Mouse (Mus musculus) A20 (cell line): ENCODE measurements around the gene Sgms1.
A peak's percentile ranks its signal among the peaks of the same experiment; 100 is the strongest.

Experiments
- DNase-seq: peaks from one replicate; pipeline ENCODE4 v3.0.0-alpha.2; 2011; ENCODE audit warnings: low read depth, low spot score

Gene Sgms1

DNA sequence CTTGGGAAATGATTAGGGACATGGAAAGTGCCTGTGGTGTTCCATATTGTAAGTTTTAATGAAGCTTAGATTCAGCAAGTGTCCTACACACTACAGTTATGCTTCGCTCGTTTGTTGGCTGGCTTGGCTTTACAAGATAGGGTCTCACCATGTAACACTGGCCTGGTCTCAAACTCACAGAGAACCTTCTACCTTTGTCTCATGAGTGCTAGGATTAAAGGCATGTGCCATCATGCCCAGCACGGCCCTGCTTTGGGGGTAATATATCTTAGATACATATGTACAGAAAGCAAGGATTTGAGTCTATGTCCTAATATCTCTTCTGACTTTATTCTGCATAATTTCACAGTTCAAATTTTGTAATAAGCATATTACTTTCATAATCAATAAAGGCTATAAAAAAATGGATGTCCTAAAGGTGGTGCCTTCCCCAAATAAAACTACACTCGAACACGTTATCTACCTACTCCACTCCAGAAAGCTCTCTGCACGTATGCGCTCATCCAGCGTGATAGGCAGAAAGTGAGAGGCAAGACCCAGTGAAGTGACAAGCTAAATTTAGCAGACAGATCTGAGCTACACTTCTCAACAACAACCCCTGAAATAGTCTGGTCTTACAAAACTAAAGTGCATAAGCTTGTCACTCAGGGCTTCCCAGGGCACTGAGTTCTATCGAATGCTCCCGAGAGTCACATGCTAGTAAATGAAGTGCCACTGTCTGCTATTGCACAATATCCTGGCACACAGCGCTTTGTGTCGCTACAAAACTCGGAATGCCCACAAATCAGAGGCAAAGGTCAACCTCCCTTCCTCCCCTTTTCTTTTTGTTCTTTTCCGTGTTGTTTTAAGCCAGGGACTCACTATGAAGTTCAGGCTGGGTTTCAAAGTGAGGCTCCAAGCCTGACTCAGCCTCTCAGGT, 208.5 kb downstream of the Sgms1 start:
- peak; percentile 52 for DNase-seq

DNA sequence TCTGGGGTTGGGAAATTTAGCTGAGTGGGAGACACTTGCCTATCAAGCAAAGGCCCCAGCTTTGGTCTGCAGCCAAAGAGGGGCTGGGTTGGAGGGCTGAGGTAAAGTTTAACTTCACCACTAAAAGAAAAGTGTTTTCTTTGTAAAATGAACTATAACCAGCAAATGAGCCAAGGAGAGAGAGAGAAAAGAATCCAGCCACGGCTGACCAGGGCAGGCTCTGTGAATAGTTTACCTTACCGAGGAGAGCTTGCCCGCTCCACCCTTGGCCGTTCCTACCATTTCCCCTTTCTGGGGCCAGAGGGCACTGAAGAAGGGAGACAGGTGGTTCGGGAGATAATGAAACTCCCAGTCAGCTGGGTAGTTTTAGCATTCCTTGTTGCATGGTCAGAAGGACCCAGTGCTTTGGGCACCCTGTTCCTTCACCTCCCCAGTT, 209.5 kb downstream of the Sgms1 start:
- peak; percentile 43 for DNase-seq

DNA sequence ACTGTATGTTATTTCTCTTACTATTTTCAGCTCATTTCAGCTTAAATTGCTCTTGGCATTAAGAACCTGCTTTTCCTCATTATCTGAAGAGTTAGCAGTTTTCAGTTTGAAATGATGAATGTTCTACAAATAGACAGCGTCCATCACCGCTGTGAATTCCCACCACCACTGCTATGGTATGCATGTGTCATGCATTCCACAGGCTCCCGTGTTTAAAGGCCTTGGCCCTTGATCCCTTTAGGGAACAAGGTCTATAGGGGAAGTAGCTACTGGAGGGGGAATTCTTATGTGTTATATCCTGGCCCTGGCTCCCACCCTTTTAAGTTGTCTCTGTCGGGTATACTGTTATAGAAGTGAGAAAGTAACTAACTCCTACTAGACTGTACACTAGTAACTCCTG, 210.0 kb downstream of the Sgms1 start:
- DNase-seq = no peak

DNA sequence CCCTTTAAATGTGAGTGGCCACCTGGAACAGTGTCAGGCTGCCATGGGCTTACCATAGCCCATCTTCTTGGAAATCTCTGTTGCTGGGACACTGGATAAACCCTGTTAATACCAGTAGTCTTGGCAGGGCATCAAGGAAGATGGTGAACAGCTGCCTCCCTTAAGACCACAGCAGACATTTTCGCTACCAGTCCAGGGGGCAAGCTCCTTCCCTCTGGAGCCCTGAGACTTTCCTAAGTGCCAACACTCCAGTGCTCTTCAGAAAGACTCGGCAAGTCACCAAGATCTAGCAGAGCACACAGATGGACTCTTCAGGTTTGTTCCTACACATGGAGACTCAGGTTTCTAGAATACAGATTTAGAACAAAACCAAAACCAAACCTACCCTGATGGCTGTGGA, 211.4 kb downstream of the Sgms1 start:
- no peak for DNase-seq

DNA sequence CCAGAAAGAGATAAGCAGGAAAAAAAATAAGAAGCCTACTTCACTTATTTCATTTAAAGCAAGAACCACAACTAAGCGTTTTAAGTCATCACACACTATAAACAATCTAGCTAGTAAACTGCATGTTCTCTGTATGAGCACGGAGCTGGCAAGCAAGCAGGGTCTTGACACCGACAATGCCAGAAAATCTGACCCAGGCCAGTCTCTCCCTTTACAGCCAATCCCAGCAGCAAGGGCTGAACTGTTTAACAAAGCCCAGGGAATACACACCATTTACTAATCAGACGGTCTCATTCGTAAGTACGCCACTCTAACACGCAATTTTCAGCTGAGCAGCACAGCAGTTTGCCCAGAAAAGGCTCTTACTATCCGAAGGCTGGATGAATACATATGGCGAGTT, 213.1 kb downstream of the Sgms1 start:
- no peak for DNase-seq

DNA sequence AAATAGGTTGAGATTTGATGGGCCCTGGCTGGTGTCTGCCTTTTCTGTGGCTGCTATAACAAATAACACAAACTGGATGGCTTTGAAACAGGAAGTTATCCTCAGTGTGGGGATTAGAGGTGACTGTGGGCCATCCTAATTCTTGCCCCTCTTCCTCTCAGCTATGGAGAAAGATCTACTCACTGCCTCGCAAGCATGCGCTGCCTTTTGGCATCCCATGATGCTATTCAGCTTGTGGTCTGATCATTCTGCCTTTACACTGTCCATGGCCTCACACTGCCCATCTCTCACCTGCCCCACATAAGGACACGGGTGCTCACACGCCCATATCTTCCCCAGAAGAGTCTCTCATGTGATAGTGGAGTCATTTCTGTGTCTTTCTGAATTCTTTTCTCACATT, 213.5 kb downstream of the Sgms1 start:
- no peak for DNase-seq

DNA sequence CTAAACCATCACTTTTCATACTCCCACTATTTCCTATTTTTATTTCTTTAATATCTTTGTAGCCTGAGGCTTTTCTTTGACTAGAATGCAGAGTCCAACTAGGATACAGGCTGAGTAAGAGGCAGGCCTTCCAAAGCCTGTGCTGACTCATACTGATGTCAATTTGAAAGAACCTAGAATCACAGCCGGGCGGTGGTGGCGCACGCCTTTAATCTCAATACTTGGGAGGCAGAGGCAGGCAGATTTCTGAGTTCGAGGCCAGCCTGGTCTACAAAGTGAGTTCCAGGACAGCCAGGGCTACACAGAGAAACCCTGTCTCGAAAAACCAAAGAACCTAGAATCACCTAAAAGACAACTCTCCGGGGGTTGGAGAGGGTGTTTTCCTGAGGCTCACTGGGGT, 214.5 kb downstream of the Sgms1 start:
- no peak for DNase-seq

DNA sequence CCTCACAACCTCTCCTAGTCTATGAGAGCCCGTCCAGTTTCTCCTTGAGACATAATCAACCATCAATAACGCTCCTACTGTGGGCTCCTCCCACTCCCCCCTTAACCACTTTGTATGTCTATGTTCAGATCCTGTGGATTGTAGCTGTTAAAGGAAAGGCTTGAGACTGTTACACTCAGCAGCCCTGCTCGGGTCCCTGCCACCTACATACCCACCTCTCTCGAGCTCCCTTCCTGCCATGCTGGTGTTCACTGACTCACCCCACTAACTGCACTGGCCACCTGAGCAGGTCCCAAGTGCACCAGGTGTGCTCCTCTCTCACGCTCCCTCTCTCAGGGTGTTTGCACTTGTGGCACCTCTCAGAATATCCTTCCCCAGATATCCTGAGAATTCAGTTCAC, 215.0 kb downstream of the Sgms1 start:
- DNase-seq = no peak

DNA sequence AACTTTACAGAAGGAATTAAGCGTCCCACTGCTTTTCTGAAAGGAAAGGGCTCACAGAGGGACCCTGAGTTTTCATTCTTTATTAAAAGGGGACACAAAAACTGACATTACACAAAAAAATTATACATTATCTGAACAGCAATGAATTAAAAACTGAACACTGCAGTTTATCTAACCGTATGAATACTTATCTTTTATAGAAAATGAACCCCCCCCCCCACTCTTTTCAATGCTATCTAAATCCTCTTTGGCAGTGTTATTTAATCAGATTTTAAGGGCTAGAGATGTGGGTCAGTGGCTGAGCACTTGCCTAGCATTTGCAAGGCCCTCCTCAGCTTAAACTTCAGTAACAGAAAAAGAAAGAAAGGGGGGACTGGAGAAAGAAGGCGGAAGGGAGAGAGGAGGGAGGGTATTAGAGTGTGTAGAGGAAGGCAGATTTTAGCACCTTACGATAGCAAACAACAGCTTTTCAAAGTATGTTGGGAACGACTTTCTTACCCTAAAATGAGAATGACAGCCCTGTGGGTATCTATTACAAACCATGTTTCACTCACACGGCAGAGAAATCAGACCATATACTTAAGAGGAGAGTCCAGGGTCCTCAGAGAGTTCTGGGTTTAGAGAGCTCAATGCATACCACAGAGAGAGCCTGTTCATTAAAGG, 215.9 kb downstream of the Sgms1 start:
- no peak for DNase-seq

DNA sequence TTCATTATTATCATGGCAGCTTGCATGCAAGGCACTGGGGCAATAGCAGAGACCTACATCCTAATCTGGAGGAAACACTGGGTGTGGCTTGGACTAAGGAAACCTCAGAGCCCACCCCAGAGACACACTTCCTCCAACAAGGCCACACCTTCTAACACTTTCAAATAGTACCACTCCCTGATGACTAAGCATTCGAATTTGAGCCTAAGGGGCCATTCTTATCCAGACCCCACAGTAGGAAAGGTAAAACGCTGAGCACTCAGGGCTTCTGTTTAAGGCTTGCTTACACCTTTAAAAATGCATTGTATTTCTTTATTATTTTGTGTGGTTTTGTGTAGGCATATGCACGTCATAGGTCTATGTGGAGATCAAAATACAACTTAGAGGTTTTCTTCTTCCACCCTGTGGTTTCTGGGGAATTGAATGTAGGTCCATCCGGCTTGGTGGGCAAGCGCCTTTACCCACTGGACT, 217.0 kb downstream of the Sgms1 start:
- DNase-seq = peak; percentile 55

DNA sequence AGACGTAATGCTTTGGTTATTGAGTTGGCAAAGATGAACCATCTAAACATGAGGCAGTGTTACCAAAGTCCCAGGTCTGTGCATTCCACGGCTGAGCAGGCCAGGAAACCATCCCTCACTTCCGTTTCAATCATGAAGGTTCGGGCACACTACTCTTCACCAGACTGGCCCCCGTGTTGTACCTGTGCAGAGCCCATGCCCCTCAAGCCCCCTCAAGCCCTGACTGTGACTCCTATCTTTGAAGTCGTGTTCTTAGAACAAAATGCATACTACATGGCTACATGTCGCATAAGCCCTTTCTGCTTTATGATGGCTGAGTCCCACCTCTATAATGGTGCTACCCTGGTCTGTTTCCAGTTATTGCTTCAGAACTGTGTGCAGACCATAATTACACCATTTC, 217.5 kb downstream of the Sgms1 start:
- no peak for DNase-seq

DNA sequence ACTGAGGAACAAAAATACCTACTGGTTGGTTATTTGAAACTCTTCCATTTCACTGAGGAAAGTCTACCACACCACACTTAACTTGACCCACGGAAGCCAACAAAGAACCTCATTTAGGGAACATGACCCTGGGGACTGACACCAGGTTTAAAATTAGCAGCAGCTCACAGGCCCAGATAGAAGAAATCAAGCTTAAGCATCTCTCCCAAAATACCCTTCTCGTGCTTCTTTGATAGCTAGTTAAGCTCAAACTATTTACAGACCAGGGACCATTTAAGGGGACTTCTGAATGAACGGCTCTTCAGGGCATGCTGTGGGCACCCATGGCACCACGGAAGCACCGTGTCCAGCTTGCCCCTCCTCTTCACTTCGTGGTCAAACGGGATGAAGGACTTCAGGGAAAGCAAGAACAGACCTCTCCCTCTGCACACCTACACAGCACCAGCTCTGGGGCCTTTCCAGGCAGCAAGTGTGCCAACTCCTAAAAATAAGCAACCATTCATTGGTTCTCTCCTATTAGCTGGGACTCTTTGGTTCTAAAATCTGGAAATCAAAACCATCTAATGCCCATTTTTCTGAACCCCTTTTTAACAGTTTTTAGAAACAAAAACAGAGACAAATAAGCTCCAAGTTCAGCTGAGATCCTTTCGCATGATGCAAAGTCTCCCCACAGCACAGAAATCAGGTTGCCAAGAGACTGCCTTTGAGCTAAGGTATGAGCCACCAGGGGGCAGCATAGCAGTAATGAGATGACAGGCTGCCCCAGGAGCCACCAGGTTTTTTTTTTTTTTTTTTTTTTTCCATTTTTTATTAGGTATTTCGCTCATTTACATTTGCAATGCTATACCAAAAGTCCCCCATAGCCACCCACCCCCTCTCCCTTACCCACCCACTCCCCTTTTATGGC, 219.6 kb downstream of the Sgms1 start:
- peak; percentile 87 for DNase-seq

DNA sequence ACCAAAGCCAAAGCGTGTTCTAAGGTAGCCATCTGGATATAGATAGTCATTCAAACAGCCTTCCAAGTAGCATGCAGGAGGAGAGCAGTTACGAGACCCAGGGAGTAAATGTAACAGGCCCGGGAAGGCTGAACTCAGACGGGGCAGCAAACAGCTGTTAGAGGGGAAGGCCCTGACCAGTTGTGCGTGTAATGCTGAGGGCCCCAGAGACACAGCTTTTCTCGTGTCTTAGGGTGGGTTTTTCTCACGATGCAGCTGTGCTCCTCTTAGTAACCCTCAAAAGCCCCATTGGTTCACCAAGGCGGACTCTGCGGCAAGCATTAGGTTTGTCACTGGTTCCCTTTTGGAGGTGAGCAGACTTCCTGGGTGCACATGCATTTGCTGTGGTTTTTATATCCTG, 221.5 kb downstream of the Sgms1 start:
- peak; percentile 91 for DNase-seq

DNA sequence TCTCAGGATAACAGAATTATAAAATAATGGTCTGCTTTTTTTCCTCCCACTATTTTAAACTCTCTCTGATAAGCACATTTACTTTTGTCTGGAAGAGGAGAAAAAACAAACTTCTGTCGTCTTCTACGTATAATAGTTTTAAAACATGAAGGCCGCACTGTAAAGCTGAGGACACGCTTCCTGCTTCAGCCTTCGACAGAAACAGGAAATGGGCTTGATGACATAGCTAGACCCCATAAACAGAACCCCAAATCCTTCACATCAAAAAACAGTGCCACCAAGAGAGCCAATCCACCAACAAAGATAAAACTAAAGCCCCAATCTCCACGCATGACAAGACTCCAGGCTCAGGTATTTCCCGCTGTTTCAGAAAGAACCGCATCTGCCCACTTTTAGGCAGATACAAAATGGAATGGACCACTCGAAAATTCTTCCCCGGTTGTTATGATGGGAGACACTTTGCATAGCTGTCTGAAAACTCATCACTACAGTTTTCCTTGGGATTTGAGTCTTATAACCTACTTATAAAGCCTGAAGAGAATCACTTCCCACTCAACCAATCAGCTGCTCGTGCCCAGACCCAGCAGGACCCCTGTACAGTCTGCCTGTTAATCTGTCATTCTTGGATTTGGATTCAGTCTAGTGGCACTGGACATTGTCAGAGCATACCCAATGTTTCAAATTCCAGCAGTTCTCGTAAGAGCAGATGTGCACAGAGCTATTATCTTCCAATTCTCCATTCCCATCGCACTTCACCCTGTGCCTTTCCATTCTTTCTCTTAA, 222.5 kb downstream of the Sgms1 start:
- DNase-seq = peak; percentile 17

DNA sequence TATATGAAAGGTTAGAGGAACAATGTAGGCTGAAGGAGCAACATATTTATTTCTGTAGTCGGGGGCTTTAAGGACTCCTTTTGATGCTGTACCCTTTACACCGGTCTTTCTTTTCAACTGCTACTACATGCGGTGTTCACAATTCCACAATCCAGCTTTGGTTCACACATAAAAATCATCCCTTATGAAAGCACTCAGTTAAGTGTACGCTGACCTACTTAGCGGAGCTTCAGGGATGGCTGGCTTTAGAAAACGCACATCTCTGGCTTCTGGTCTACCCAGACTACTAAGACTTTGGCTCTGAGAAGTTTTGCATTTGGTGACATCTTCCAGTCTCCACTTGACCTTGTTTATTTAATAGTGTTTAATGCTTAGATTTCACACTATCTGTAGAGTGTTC, 223.8 kb downstream of the Sgms1 start:
- no peak for DNase-seq

DNA sequence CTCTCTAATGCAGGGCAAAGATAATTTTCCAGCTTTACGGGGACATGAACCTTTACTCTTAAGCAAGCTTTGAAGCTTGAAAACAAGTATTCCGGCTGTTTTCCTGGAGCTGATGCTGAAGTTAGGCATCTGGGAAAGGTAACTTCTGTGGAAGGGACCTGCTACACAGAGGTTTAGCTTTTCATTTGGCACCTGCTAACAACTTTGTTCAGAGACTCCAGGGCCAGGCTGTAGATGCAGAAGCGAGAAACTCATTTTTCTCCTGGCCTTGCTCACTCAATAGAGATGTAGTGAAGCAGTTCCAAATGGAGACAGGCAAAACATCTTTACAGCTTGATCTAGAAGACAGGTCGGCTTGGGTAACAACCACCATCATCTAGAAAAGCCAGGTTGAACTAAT, 225.4 kb downstream of the Sgms1 start:
- DNase-seq = no peak

DNA sequence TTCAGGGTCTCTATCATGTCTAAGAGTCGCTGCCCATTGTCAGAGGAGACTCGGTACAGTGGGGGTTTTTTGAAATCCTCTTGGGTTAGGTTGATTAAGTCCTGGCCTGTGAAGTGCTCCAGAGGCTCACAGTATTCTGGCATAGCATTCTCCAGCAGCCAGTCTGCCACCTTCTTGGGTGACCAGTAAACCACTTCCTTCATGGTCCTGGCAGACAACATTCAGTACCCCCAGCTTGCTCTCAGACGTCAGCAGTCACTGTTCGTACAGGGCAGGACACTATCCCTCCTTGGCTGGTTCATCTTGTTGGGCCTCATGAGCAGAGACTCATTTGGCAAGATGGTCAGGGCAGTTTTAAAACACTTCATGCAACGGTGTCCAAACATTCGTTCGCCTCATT, 229.6 kb downstream of the Sgms1 start:
- DNase-seq = no peak

DNA sequence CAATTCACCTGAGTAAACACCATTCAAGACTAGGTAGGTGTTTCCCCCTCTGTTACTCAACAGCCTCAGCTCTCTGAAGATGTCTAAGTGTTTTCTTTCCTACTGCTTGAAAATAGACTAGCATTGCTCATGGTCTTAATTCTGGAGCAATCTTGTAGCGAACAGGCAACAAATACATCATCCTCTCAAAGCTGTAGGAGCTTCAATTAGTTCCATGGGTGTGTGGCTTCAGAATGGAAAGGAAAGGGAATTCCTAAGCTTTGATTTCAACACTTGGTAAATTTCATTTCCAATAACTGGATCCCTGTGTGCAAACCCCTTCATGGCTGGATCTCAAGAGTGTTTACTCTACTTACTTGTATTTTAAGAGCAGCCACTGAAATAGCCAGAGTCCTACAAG, 230.3 kb downstream of the Sgms1 start:
- no peak for DNase-seq

DNA sequence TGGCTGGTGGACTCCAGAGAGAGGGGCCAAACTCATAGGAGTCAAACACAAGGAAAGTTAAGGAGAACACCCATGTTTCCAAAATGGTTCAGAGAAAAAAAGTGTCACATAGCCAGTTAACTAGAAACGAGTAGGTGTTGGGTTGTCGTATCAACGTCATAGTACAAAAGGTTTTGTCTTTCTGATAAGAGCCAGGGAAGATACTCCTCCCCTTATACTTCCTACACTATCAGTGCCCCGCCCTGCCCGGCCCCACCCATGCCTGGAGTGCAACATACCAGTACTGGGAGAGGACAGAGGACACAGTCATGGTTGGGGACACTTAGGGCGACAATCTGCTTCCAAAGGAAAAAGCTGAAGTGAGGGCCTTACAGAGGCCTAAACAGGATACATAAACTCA, 232.5 kb downstream of the Sgms1 start:
- no peak for DNase-seq

DNA sequence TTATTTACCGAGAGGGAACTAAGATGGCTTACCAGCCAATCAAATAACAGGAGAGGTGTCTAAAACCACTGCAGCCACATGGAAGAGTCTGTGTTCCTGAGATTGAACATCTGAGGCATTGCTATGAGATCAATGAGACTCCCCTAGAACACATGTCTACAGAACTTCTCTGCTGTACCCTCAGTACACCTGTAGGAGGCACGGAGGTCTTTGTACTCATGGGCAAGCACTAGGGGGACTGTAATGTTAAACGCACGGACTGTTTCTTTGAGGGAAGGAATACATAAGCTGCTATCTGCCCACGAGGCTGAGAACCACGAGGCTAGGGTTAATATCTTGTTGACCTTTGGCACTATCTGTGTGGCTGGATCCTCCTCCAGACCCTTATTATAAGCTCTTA, 237.0 kb downstream of the Sgms1 start:
- DNase-seq = no peak

DNA sequence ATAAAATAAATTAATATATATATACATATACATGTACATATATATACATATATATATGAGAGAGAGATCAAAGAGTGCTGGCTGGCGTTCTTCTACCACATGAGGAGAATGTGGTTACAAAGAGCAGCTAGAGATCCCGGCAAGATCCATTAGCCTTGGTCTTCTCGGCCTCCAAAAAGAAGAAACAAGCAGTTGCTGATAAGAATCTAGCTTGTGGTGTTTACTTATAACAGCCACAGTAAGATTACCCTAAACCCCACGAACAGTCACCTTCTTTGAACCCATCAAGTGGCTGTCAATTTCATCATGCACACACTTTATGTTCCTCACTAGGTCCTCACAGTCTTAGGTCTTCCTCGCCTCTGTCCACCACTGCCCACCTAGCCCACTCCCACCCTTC, 240.8 kb downstream of the Sgms1 start:
- no peak for DNase-seq
